28 mouse cellular contexts compared by ENCODE assay signal in genomic region chr11:72801182-72801581, GRCm38 (mm10).
"Had no signal": no experiment of that assay in that cellular context is flagged by ENCODE, and none has a peak within 500 bp of the region (broad histone marks: within the 10 kb centered on the region; RNA-seq: fewer than 3 reads in every experiment).

No protein-coding gene starts in this region.

- H3K9me3 ChIP-seq: embryonic facial prominence, embryonic 12.5 days; embryonic facial prominence, embryonic 13.5 days; embryonic facial prominence, embryonic 15.5 days; forebrain, embryonic 10.5 days; forebrain, embryonic 12.5 days; forebrain, embryonic 13.5 days; forebrain, embryonic 15.5 days had no signal

- ATAC-seq: forebrain, embryonic 13.5 days; forebrain, embryonic 14.5 days; forebrain, embryonic 15.5 days; forebrain, embryonic 16.5 days; forebrain, postnatal 0 days had no signal

- H3K4me2 ChIP-seq: embryonic facial prominence, embryonic 12.5 days; embryonic facial prominence, embryonic 13.5 days; embryonic facial prominence, embryonic 15.5 days; forebrain, embryonic 12.5 days; forebrain, embryonic 13.5 days; forebrain, embryonic 15.5 days had no signal

- H3K36me3 ChIP-seq: embryonic facial prominence, embryonic 12.5 days; embryonic facial prominence, embryonic 13.5 days; embryonic facial prominence, embryonic 15.5 days; forebrain, embryonic 10.5 days had no signal

- H3K4me1 ChIP-seq: embryonic facial prominence, embryonic 12.5 days had no signal

- H3K27ac ChIP-seq: embryonic facial prominence, embryonic 12.5 days; embryonic facial prominence, embryonic 13.5 days; forebrain, embryonic 10.5 days; forebrain, embryonic 12.5 days; forebrain, embryonic 13.5 days; forebrain, embryonic 15.5 days; gastrocnemius, adult 2 months; heart, adult 2 months had no signal

- H3K4me3 ChIP-seq: embryonic facial prominence, embryonic 12.5 days; embryonic facial prominence, embryonic 13.5 days; embryonic facial prominence, embryonic 15.5 days; erythroblast, embryonic 14.5 days; forebrain, embryonic 10.5 days; forebrain, embryonic 12.5 days; forebrain, embryonic 13.5 days; forebrain, embryonic 15.5 days; gastrocnemius, adult 2 months; heart, adult 2 months had no signal

- H3K9ac ChIP-seq: embryonic facial prominence, embryonic 12.5 days; embryonic facial prominence, embryonic 13.5 days; embryonic facial prominence, embryonic 15.5 days; forebrain, embryonic 12.5 days; forebrain, embryonic 13.5 days; forebrain, embryonic 15.5 days; forebrain, postnatal 0 days had no signal

- H3K27me3 ChIP-seq: embryonic facial prominence, embryonic 12.5 days; embryonic facial prominence, embryonic 13.5 days; embryonic facial prominence, embryonic 15.5 days; forebrain, embryonic 12.5 days; forebrain, embryonic 13.5 days; forebrain, embryonic 15.5 days had no signal

- DNase-seq: cerebellum, adult 18-20 months; cerebellum, adult 2 months; cerebellum, adult 8-10 months; cerebellum, adult 9-10 months; cerebellum, adult 9-11 months; cerebellum, postnatal 10 days; cerebellum, postnatal 14 days; cerebellum, postnatal 25 days; cerebellum, postnatal 36 days; embryo, embryonic 11 days; forebrain, postnatal 0 days; gastrocnemius, adult 2 months; gastrocnemius, postnatal 10 days; gastrocnemius, postnatal 14 days; gastrocnemius, postnatal 25 days; gastrocnemius, postnatal 36 days; heart, adult 18-20 months; heart, adult 2 months had no signal
